Mouse (Mus musculus) intestine, embryonic 14.5 days (tissue): ENCODE measurements around the gene Dram1. TPM values are rescaled to one million over a fixed set of nuclear protein-coding genes. Genes with fewer than 3 reads are reported as not detected.

Source experiments
- ATAC-seq: fragments of 200-750 bp; cut with Nextera tagmentation; replicated peaks from 2 replicates; pipeline ENCODE4 v1.8.0; 2017; ENCODE audit warnings: low read depth, moderate number of reproducible peaks, moderate TSS enrichment, moderate library complexity; ENCODE audit not compliant: low FRiP score, low TSS enrichment
- DNase-seq: peaks from one replicate; pipeline ENCODE4 v3.0.0-alpha.2; 2018; ENCODE audit warnings: low spot score
- H3K27ac ChIP-seq: fragments of 300-500 bp; sonication (generic); 2 replicates; pipeline ENCODE4 v1.5.1; 2014; ENCODE audit warnings: low read depth, mild to moderate bottlenecking, control low read depth
- H3K27me3 ChIP-seq: fragments of 300-500 bp; sonication (generic); replicated peaks from 2 replicates; pipeline ENCODE4 v1.6.1; 2014; ENCODE audit warnings: low read length, control low read depth; ENCODE audit not compliant: control insufficient read depth, insufficient read depth
- H3K36me3 ChIP-seq: fragments of 300-500 bp; sonication (generic); 2 replicates; pipeline ENCODE4 v1.6.1; 2014; ENCODE audit warnings: low read length, control low read depth; ENCODE audit not compliant: control insufficient read depth, insufficient read depth
- H3K4me1 ChIP-seq: fragments of 300-500 bp; sonication (generic); replicated peaks from 2 replicates; pipeline ENCODE4 v1.6.1; 2014; ENCODE audit warnings: low read length, control low read depth, mixed read lengths; ENCODE audit not compliant: control insufficient read depth, insufficient read depth
- H3K4me2 ChIP-seq: fragments of 300-500 bp; sonication (generic); 2 replicates; pipeline ENCODE4 v1.6.1; 2014; ENCODE audit warnings: low read length
- H3K4me3 ChIP-seq: fragments of 300-500 bp; sonication (generic); 2 replicates; pipeline ENCODE4 v1.5.1; 2014; ENCODE audit warnings: low read depth, low read length, control low read depth, mixed read lengths
- H3K9ac ChIP-seq: fragments of 300-500 bp; sonication (generic); 2 replicates; pipeline ENCODE4 v1.6.1; 2014; ENCODE audit warnings: mild to moderate bottlenecking, low read length
- H3K9me3 ChIP-seq: fragments of 300-500 bp; sonication (generic); 2 replicates; pipeline ENCODE4 v1.6.1; 2016; ENCODE audit warnings: low read length, control low read depth; ENCODE audit not compliant: control insufficient read depth
- WGBS: fragments of 180-500 bp; shearing (Covaris S2); extraction: QIAGEN DNeasy Blood & Tissue Kit; methylation state at CpG from one replicate; pipeline ENCODE4 v1.1.7; 2014; 5-methylcytosine and 5-hydroxymethylcytosine counted together
- polyA plus RNA-seq: library from polyadenylated mRNA; unstranded; fragments of >200 nt; fragmentation: Nextera tagmentation; extraction: Ambion mirVana; gene quantifications from 2 replicates; pipeline ENCODE4 v1.2.1, GENCODE M21; 2014

The Dram1 gene
- polyA plus RNA-seq, 1 experiment from 2014 or later = 3.6 TPM

GRCm38 (mm10) chr10:88327160-88328055, 51.5 kb downstream of the Dram1 start:
- 47% methylated on average over 11 of the region's 11 CpGs for WGBS
- no peaks in the 10 kb centered on the region for H3K27me3 ChIP-seq
- DNase-seq = peak; percentile 91
- H3K36me3 ChIP-seq = no peaks in the 10 kb centered on the region
- H3K9ac ChIP-seq = no peak overlapping the region
- H3K27ac ChIP-seq = no peak overlapping the region
- no peaks in the 10 kb centered on the region for H3K4me1 ChIP-seq
- no peak overlapping the region for H3K4me3 ChIP-seq
- peak; percentile 70 for ATAC-seq
- H3K9me3 ChIP-seq = no peaks in the 10 kb centered on the region
- H3K4me2 ChIP-seq = peak overlapping the region; percentile 26; the same call in 1 of the 2 replicates

GRCm38 (mm10) chr10:88321739-88322138, 57.1 kb downstream of the Dram1 start:
- no peak overlapping the region for H3K27ac ChIP-seq
- H3K4me2 ChIP-seq = no peak overlapping the region; the same call in 1 of the 2 replicates

GRCm38 (mm10) chr10:88320714-88321416, 58.0 kb downstream of the Dram1 start:
- Histone ChIP-seq H3K27me3 (no peaks in the 10 kb centered on the region), H3K9ac (no peak overlapping the region), H3K4me2 (no peak overlapping the region; the same call in 1 of the 2 replicates), H3K4me3 (no peak overlapping the region), H3K4me1 (peaks cover 5% of the 10 kb centered on the region; the same call in 1 of the 2 replicates), H3K9me3 (no peaks in the 10 kb centered on the region), H3K27ac (0 out of 2 replicates have a peak overlapping the region, but pooled peaks have one; percentile 5), H3K36me3 (no peaks in the 10 kb centered on the region)
- WGBS = 43% methylated on average over 12 of the region's 12 CpGs
- DNase-seq (peak; percentile 58), ATAC-seq (peak; percentile 40; the same call in 1 of the 2 replicates)

More at GRCm38 (mm10) chr10:88321739-88322138, 57.1 kb downstream of the Dram1 start:
- 77% methylated on average over 5 of the region's 5 CpGs for WGBS
- no peaks in the 10 kb centered on the region for H3K27me3 ChIP-seq
- DNase-seq = no peak
- ATAC-seq = no peak
- no peaks in the 10 kb centered on the region for H3K36me3 ChIP-seq
- H3K9me3 ChIP-seq = no peaks in the 10 kb centered on the region
- no peak overlapping the region for H3K9ac ChIP-seq
- peaks cover 5% of the 10 kb centered on the region; the same call in 1 of the 2 replicates for H3K4me1 ChIP-seq
- no peak overlapping the region for H3K4me3 ChIP-seq

GRCm38 (mm10) chr10:88318179-88318578, 60.7 kb downstream of the Dram1 start:
- H3K4me3 ChIP-seq = no peak overlapping the region
- H3K4me1 ChIP-seq = peaks cover 5% of the 10 kb centered on the region; the same call in 1 of the 2 replicates
- H3K36me3 ChIP-seq = no peaks in the 10 kb centered on the region
- no peak for DNase-seq
- H3K4me2 ChIP-seq = no peak overlapping the region
- H3K9me3 ChIP-seq = no peaks in the 10 kb centered on the region
- H3K9ac ChIP-seq = no peak overlapping the region
- H3K27me3 ChIP-seq = no peaks in the 10 kb centered on the region
- H3K27ac ChIP-seq = no peak overlapping the region
- 84% methylated on average over 4 of the region's 4 CpGs for WGBS
- no peak for ATAC-seq

- no peak overlapping the region for H3K9ac ChIP-seq
- no peak overlapping the region for H3K4me3 ChIP-seq
- H3K27ac ChIP-seq = no peak overlapping the region
- H3K36me3 ChIP-seq = no peaks in the 10 kb centered on the region
- no peak for DNase-seq
- H3K27me3 ChIP-seq = no peaks in the 10 kb centered on the region
- 79% methylated on average over 5 of the region's 5 CpGs for WGBS
- ATAC-seq = no peak
- peaks cover 5% of the 10 kb centered on the region; the same call in 1 of the 2 replicates for H3K4me1 ChIP-seq
- H3K4me2 ChIP-seq = no peak overlapping the region
- H3K9me3 ChIP-seq = no peaks in the 10 kb centered on the region
These were observed 61.7 kb downstream of the Dram1 start for GRCm38 (mm10) chr10:88317151-88317550.

GRCm38 (mm10) chr10:88314841-88315240, 64.0 kb downstream of the Dram1 start:
- Histone ChIP-seq H3K9me3 (no peaks in the 10 kb centered on the region), H3K4me1 (no peaks in the 10 kb centered on the region), H3K4me2 (no peak overlapping the region), H3K27ac (no peak overlapping the region), H3K4me3 (no peak overlapping the region), H3K27me3 (no peaks in the 10 kb centered on the region), H3K9ac (no peak overlapping the region), H3K36me3 (no peaks in the 10 kb centered on the region)
- ATAC-seq (no peak), DNase-seq (no peak)
- WGBS = 94% methylated on average over 5 of the region's 5 CpGs

- Histone ChIP-seq H3K4me1 (no peaks in the 10 kb centered on the region), H3K9me3 (no peaks in the 10 kb centered on the region), H3K36me3 (no peaks in the 10 kb centered on the region), H3K4me2 (no peak overlapping the region), H3K4me3 (no peak overlapping the region), H3K27ac (no peak overlapping the region), H3K9ac (no peak overlapping the region), H3K27me3 (no peaks in the 10 kb centered on the region)
- WGBS = 84% methylated on average over 10 of the region's 10 CpGs
- no peak for ATAC-seq
- no peak for DNase-seq
These were observed 69.0 kb downstream of the Dram1 start for GRCm38 (mm10) chr10:88309851-88310250.

- WGBS = 96% methylated on average over 3 of the region's 3 CpGs
- Histone ChIP-seq H3K36me3 (no peaks in the 10 kb centered on the region), H3K27ac (no peak overlapping the region), H3K4me2 (no peak overlapping the region), H3K9me3 (no peaks in the 10 kb centered on the region), H3K9ac (no peak overlapping the region), H3K4me1 (peaks cover 14% of the 10 kb centered on the region; the same call in 1 of the 2 replicates), H3K4me3 (no peak overlapping the region), H3K27me3 (no peaks in the 10 kb centered on the region)
- ATAC-seq (no peak), DNase-seq (no peak)
These were observed 72.6 kb downstream of the Dram1 start for GRCm38 (mm10) chr10:88306235-88306634.
